Mouse (Mus musculus): ENCODE data around the gene Slc25a51.

GRCm38 (mm10) chr4:45413674-45414338, 5.2 kb upstream of the Slc25a51 start:
- TF ChIP-seq MAFK (IDR thresholded peaks at IDR 0.05; ENCODE audit: borderline replicate concordance, low read depth, low read length) (no peak), CTCF (IDR thresholded peaks at IDR 0.05 in 2 of 3, conservative IDR thresholded peaks at IDR 0.05 in 1 of 3; ENCODE audit: control insufficient read depth in 1 of 3, insufficient read depth in 1 of 3, low read depth in 2 of 3, low read length in 3 of 3, poor library complexity in 1 of 3, severe bottlenecking in 1 of 3) (no peak), ZKSCAN1 (IDR thresholded peaks at IDR 0.05; ENCODE audit: low read depth, low read length) (no peak), NRF1 (IDR thresholded peaks at IDR 0.05; ENCODE audit: insufficient read depth, low read depth, low read length, poor library complexity, severe bottlenecking) (no peak), MAX (IDR thresholded peaks at IDR 0.05; ENCODE audit: low read length) (no peak), USF1 (IDR thresholded peaks at IDR 0.05; ENCODE audit: low read depth, low read length) (no peak), RCOR1 (IDR thresholded peaks at IDR 0.05; ENCODE audit: low read depth, low read length) (no peak), MXI1 (IDR thresholded peaks at IDR 0.05; ENCODE audit: low read depth, low read length) (no peak), CHD2 (IDR thresholded peaks at IDR 0.05; ENCODE audit: low read length) (no peak)

Measured in MEL (cell line).